8 mouse cellular contexts compared by ENCODE assay signal in the genomic region with DNA sequence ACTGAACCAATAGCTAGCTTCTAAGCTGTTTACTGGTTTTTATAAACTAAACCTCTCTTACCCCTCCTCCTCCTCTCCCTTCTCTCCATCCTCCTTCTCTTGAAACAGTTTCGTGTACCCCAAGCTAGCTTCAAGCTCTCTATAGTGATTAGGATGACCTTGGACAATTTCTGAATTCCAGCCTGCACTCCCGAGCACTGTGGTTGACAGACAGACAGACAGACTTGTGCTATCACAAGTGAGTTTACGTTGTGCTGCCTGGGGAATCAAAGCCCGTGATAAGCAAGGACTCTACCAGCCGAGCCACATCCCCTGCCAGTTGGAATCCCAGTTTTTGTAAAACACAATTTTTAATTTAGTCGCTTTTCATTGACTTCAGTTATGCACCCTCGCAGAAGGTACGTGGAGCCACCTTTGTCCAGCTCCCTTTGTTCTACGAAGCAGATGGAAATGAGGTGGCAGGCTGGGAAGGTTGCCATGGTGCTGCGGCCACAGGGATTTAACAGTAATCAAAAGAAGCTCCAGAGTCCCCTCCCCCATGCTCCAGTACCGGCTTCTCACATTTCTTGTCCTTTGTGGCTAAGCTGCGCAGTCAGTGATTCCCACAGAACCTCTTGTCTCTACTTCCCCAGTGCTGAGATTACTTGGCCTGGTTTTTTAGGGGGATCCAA. TPM values are rescaled to one million over a fixed set of nuclear protein-coding genes. Genes with fewer than 3 reads are reported as not detected.
A peak's percentile ranks its signal among the peaks of the same experiment; 100 is the strongest.
DNase-seq lines count a peak whose midpoint lies in the region; ATAC-seq lines count a peak whose summit lies in the region.

No protein-coding gene starts in this region.

- no peak overlapping the region for H3K27ac ChIP-seq in limb, embryonic 11.5 days (replicated peaks; ENCODE audit: low read depth, low read length)
- peak overlapping the region; percentile 95 for H3K27ac ChIP-seq in neural tube, embryonic 14.5 days (ENCODE audit: low read depth, low read length)

- H3K4me2 ChIP-seq in limb, embryonic 11.5 days (ENCODE audit: low read depth, severe bottlenecking): no peak overlapping the region
- H3K4me2 ChIP-seq in neural tube, embryonic 14.5 days (ENCODE audit: low read depth, low read length): peak overlapping the region; percentile 29

- intact Hi-C loops in heart, postnatal 14 days (cut with DNase I): no loop called here

- no peaks in the 10 kb centered on the region for H3K27me3 ChIP-seq in limb, embryonic 11.5 days (ENCODE audit: control insufficient read depth, insufficient read depth, low read length)
- no peaks in the 10 kb centered on the region for H3K27me3 ChIP-seq in neural tube, embryonic 14.5 days (ENCODE audit: control insufficient read depth, insufficient read depth, low read length)

- H3K9ac ChIP-seq in limb, embryonic 11.5 days (ENCODE audit: low read length): no peak overlapping the region
- H3K9ac ChIP-seq in neural tube, embryonic 14.5 days (replicated peaks; ENCODE audit: low read depth, low read length): peak overlapping the region; percentile 33

- no peak overlapping the region for H3K4me3 ChIP-seq in limb, embryonic 11.5 days (ENCODE audit: low read depth, low read length)
- H3K4me3 ChIP-seq in neural tube, embryonic 14.5 days (ENCODE audit: low read depth, low read length): no peak overlapping the region

- 0 out of 2 replicates have a peak, but pooled peaks cover 5% of the 10 kb centered on the region for H3K4me1 ChIP-seq in limb, embryonic 11.5 days (ENCODE audit: control insufficient read depth, insufficient read depth, low read length)
- peaks cover 42% of the 10 kb centered on the region for H3K4me1 ChIP-seq in neural tube, embryonic 14.5 days (ENCODE audit: control insufficient read depth, insufficient read depth, low read length)

- no peaks in the 10 kb centered on the region for H3K9me3 ChIP-seq in limb, embryonic 11.5 days (ENCODE audit: control insufficient read depth, low read length)
- H3K9me3 ChIP-seq in neural tube, embryonic 14.5 days (ENCODE audit: control insufficient read depth, low read length): no peaks in the 10 kb centered on the region

- no peak for ATAC-seq in limb, embryonic 11.5 days (ENCODE audit: insufficient number of reproducible peaks, low FRiP score, low TSS enrichment, low read depth)
- ATAC-seq in neural tube, embryonic 14.5 days (ENCODE audit: low read depth): peak; percentile 73

- no peaks in the 10 kb centered on the region for H3K36me3 ChIP-seq in limb, embryonic 11.5 days (ENCODE audit: control insufficient read depth, insufficient read depth, low read length)
- H3K36me3 ChIP-seq in neural tube, embryonic 14.5 days (ENCODE audit: control insufficient read depth, insufficient read depth, low read length): no peaks in the 10 kb centered on the region

- 12% methylated on average over 12 of the region's 12 CpGs for WGBS in limb, embryonic 11.5 days
- 4% methylated on average over 12 of the region's 12 CpGs for WGBS in neural tube, embryonic 14.5 days

- peak; percentile 60 to 78 for DNase-seq in adrenal gland, adult (ENCODE audit: inconsistent age in 2 of 2, low spot score in 1 of 2)
- DNase-seq in adrenal gland, adult 18-20 months (ENCODE audit: low spot score in 2 of 2): no peak
- peak; percentile 64 for DNase-seq in 3134 (ENCODE audit: extremely low read depth, insufficient read length, low spot score)
- DNase-seq in cerebellum, postnatal 25 days: peak; percentile 84 to 90
- peak; percentile 27 to 48 for DNase-seq in heart, postnatal 14 days
- DNase-seq in limb, embryonic 11.5 days (ENCODE audit: low spot score): peak; percentile 81
- DNase-seq in urinary bladder, postnatal 25 days (ENCODE audit: low spot score): no peak

RNA-seq across cellular contexts. Expression of a gene that starts 15.3 kb away (rescaled TPM):
- 100 to 1,000 TPM in 1 of 2 experiments, 10 to 100 TPM in 1; 74.3 to 169 TPM for total RNA-seq in adrenal gland, adult 18-20 months (2021)
- 100 to 1,000 TPM; 116 to 154 TPM for total RNA-seq in heart, postnatal 14 days (2021)
- 1,453 and 1,516 TPM in 2 replicates for polyA plus RNA-seq in limb, embryonic 11.5 days (2014; fragmentation: Nextera tagmentation; extraction: Ambion mirVana)
- polyA plus RNA-seq in neural tube, embryonic 14.5 days (2014; fragmentation: Nextera tagmentation; extraction: Ambion mirVana): 13,706 and 14,496 TPM in 2 replicates

RNA-seq across cellular contexts. Expression of a gene that starts 15.5 kb away (rescaled TPM):
- not detected for total RNA-seq in adrenal gland, adult 18-20 months (2021)
- not detected for total RNA-seq in heart, postnatal 14 days (2021)
- polyA plus RNA-seq in limb, embryonic 11.5 days (2014; fragmentation: Nextera tagmentation; extraction: Ambion mirVana): not detected in 2 replicates
- polyA plus RNA-seq in neural tube, embryonic 14.5 days (2014; fragmentation: Nextera tagmentation; extraction: Ambion mirVana): not detected in 2 replicates

RNA-seq across cellular contexts. Expression of a gene that starts 34.5 kb away (rescaled TPM):
- 100 to 1,000 TPM; 193 to 255 TPM for total RNA-seq in adrenal gland, adult 18-20 months (2021)
- total RNA-seq in heart, postnatal 14 days (2021): 100 to 1,000 TPM; 164 to 218 TPM
- 2,238 and 2,358 TPM in 2 replicates for polyA plus RNA-seq in limb, embryonic 11.5 days (2014; fragmentation: Nextera tagmentation; extraction: Ambion mirVana)
- polyA plus RNA-seq in neural tube, embryonic 14.5 days (2014; fragmentation: Nextera tagmentation; extraction: Ambion mirVana): 1,186 and 1,301 TPM in 2 replicates

RNA-seq across cellular contexts. Expression of a gene that starts 50.8 kb away (rescaled TPM):
- total RNA-seq in adrenal gland, adult 18-20 months (2021): 10 to 100 TPM; 12.1 to 14.0 TPM
- total RNA-seq in heart, postnatal 14 days (2021): 10 to 100 TPM; 13.6 to 13.7 TPM
- 5.5 and 6.2 TPM in 2 replicates for polyA plus RNA-seq in limb, embryonic 11.5 days (2014; fragmentation: Nextera tagmentation; extraction: Ambion mirVana)
- polyA plus RNA-seq in neural tube, embryonic 14.5 days (2014; fragmentation: Nextera tagmentation; extraction: Ambion mirVana): 7.3 and 10.5 TPM in 2 replicates

Comparison
In these comparisons a context has a peak if more than half of its experiments do, and no peak if none do; other contexts are left out.
1. DNase-seq: peak in adrenal gland, adult (2 of 2), 3134 (single experiment), cerebellum, postnatal 25 days (2 of 2), heart, postnatal 14 days (2 of 2) and limb, embryonic 11.5 days (single experiment); none in adrenal gland, adult 18-20 months (0 of 2) and urinary bladder, postnatal 25 days (single experiment).